Mouse (Mus musculus) heart, adult 2 months (tissue): ENCODE measurements at regions not wholly inside any gene's neighbourhood (a gene's known extent, or its start where the extent isn't known, plus 50 kb on each side); places are given as distances from the start of the nearest gene placed in this dataset.

ENCODE experiments used
- DNase-seq, 2 experiments: peaks; one replicate each; pipeline ENCODE4 v3.0.0; 2021
- H3K27ac ChIP-seq: fragments of 200-600 bp; 2 replicates; pipeline ENCODE4 v1.8.1; 2022
- H3K27me3 ChIP-seq: fragments of 200-500 bp; 2 replicates; pipeline ENCODE4 v1.6.1; 2012; ENCODE audit warnings: mild to moderate bottlenecking, low read length, inconsistent platforms, mixed read lengths; ENCODE audit not compliant: control insufficient read depth, insufficient read depth
- H3K36me3 ChIP-seq: fragments of 200-500 bp; 2 replicates; pipeline ENCODE4 v1.6.1; 2012; ENCODE audit warnings: low read length, inconsistent platforms; ENCODE audit not compliant: control insufficient read depth, insufficient read depth
- H3K4me1 ChIP-seq: fragments of 200-500 bp; 2 replicates; pipeline ENCODE4 v1.6.1; 2011; ENCODE audit warnings: low read length; ENCODE audit not compliant: control insufficient read depth, insufficient read depth
- H3K4me3 ChIP-seq: fragments of 200-600 bp; 2 replicates; pipeline ENCODE4 v1.8.1; 2022
- H3K79me2 ChIP-seq: fragments of 200-500 bp; replicated peaks from 2 replicates; pipeline ENCODE4 v1.6.1; 2012; ENCODE audit warnings: mild to moderate bottlenecking, inconsistent platforms, low read length, moderate library complexity, mixed read lengths; ENCODE audit not compliant: control insufficient read depth, insufficient read depth
- H3K9ac ChIP-seq: fragments of 200-500 bp; 2 replicates; pipeline ENCODE4 v1.6.1; 2012; ENCODE audit warnings: low read depth, mild to moderate bottlenecking, control low read depth, inconsistent platforms, low read length, mixed read lengths
- CTCF ChIP-seq: fragments of 200-600 bp; IDR thresholded peaks from 2 replicates; pipeline ENCODE4 v1.8.1; 2022; ENCODE audit warnings: antibody characterized with exemption, mild to moderate bottlenecking, moderate library complexity
- EP300 ChIP-seq: fragments of 200-500 bp; IDR thresholded peaks from 2 replicates; pipeline ENCODE4 v1.6.1; 2011; ENCODE audit warnings: low read depth, low read length, control low read depth; ENCODE audit not compliant: insufficient read depth
- POLR2A ChIP-seq: fragments of 200-500 bp; IDR thresholded peaks from 2 replicates; pipeline ENCODE4 v1.6.1; 2011; ENCODE audit warnings: mild to moderate bottlenecking, low read depth, low read length, control low read depth; ENCODE audit not compliant: insufficient read depth
- WGBS: fragments of 180-500 bp; shearing (Covaris S2); methylation state at CpG from one replicate; pipeline ENCODE4 v1.1.7; 2018; 5-methylcytosine and 5-hydroxymethylcytosine counted together
- intact Hi-C: fragments of 180-260 bp; cut with DNase I; formaldehyde crosslinking; loops from one replicate; pipeline ENCODE4 v1.15.1; 2025
- microRNA-seq, 2 experiments: library from miRNA; unstranded; fragments of <30 nt; microRNA quantifications; one replicate each; pipeline ENCODE4 v1.2.0; 2021

DNA sequence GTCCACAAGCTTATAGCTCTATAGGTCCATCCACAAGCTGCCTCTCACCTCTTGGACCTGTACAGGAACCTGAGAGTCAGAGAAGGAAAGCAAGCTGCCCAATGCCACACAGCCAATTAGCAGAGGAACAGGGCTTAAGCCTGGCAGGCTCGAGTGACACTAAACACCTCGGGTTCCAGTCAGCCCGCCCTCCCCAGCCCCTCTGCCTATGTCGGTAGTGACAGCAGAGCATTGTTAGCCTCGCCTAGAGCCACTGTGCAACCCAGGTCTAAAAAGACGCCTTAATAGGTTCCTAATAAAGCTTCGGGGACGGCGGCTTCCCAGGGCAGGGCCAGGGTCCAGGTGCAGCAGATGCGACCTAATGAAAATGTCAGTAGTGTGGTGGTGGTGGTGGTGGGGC is 66.3 kb downstream of the Cstad start:
- DNase-seq = no peak
- Histone ChIP-seq H3K4me3 (no peak overlapping the region), H3K79me2 (no peaks in the 10 kb centered on the region), H3K27ac (no peak overlapping the region), H3K4me1 (peaks cover 21% of the 10 kb centered on the region), H3K36me3 (no peaks in the 10 kb centered on the region), H3K27me3 (no peaks in the 10 kb centered on the region), H3K9ac (no peak overlapping the region)
- WGBS = 87% methylated on average over 10 of the region's 10 CpGs
- TF ChIP-seq EP300 (no peak), POLR2A (no peak), CTCF (no peak)
- intact Hi-C loops = loop anchor here (2.0 kb wide), 1 partner anchor 18 kb away; no protein-coding TSS in a partner anchor

DNA sequence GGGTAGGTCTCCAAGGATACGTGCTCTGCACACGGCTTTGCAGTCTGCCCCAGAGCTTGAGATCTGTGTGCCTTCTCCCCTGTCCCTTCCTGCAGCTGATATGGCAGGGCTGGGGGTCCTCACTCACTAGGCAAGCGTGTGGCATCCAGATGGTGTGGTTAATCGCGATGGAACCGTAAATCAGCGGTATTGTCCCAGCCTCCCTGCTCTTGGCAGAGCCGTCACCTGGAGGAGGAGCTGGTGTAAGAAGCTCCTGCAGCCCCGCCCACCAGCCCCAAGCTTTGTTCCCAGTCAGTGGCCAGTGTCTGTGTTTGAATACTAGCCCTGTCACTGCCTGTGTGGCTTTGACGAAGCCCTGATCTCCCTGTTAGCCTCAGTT is 65.8 kb downstream of the Cstad start:
- H3K4me3 ChIP-seq = no peak overlapping the region
- H3K36me3 ChIP-seq = no peaks in the 10 kb centered on the region
- H3K9ac ChIP-seq = no peak overlapping the region
- no peak for TF ChIP-seq CTCF
- TF ChIP-seq EP300 = no peak
- TF ChIP-seq POLR2A = no peak
- 55% methylated on average over 10 of the region's 10 CpGs for whole genome bisulfite sequencing
- H3K27ac ChIP-seq = no peak overlapping the region
- H3K79me2 ChIP-seq = no peaks in the 10 kb centered on the region
- peaks cover 21% of the 10 kb centered on the region for H3K4me1 ChIP-seq
- DNase-seq = no peak
- H3K27me3 ChIP-seq = no peaks in the 10 kb centered on the region
- intact Hi-C loops = loop anchor here (2.0 kb wide), 1 partner anchor 18 kb away; no protein-coding TSS in a partner anchor

DNA sequence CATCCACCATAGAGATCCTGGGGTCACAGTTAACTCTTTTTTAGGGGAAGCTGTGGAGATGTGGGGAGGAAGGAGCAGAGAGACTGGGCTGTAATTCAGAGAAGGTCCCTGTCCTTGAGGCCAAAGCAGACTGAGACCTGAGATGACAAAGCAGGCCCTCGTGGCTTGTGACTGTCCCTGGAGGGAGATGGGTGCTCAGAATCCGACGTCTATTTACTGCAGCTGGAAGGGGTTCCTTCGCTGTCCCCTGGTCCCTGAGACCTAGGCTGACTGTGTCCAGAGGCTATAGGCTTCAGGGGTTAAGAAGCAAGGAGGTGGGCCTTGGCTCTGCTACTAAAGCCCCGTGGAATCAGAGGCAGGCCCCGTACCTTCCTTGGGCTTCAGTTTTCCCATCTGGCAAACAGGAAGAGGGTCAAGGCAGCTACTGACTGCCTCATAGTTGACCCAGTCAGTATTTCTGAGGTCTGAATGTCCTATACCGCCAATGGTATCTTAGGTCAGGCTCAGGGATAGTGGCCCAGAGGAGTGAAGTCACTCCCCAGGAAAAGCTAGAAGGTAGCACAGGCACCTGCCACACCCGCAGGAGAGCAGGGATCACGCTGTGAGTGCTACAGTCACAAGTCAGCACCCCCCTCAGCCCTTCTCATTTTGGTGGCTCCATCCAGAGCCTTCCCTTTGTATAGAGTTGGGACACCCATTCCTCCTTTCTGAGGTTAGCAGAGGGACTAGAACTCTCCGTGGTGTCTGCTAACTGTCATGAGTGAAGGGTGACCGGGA is 65.2 kb downstream of the Cstad start:
- H3K9ac ChIP-seq = no peak overlapping the region

DNA sequence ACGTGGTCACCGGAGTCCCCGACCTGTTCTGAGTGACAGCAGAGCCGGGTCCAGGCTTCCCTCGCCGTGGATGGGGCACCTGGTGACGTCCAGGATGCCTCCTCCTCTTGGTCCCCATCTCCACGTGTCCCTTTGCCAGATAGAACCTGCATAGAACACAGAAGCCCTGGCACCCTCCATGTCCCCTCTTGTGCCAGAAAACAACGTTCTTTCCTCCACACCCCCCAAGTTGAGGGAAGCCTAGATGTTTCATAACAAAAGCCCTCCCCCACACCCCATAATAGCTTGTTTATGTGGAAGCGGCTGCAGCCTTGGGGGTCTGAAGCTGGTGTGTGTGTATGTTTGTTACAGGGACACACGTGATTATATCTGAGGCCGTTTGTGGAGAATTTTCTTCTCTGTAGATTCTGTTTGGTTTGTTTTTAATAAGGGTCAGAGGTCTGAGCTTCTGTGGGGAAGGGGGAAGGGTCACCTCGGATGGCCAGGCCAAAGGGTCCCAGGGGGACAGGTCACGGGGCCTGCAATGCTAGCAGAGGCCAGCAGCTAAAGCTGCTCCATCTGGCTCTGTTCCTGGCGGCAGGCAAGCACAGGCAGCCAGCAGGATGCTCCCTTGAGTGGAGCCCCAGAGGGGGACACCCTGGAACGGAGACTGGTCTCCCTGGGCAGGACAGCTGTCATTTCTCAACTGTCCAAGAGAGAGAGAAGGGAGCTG is 64.2 kb downstream of the Cstad start:
- no peaks in the 10 kb centered on the region for H3K36me3 ChIP-seq
- DNase-seq = peak; percentile 86 to 91
- H3K4me1 ChIP-seq = peaks cover 21% of the 10 kb centered on the region
- H3K9ac ChIP-seq = peak overlapping the region; percentile 80
- no peaks in the 10 kb centered on the region for H3K27me3 ChIP-seq
- no peaks in the 10 kb centered on the region for H3K79me2 ChIP-seq
- H3K27ac ChIP-seq = peak overlapping the region; percentile 100
- WGBS = 3% methylated on average over 16 of the region's 16 CpGs
- TF ChIP-seq EP300 (0 out of 2 replicates have a peak, but pooled peaks have one; percentile 11), CTCF (peak; percentile 57), POLR2A (0 out of 2 replicates have a peak, but pooled peaks have one; percentile 10)
- H3K4me3 ChIP-seq = peak overlapping the region; percentile 65
- intact Hi-C loops = loop anchor here (2.0 to 5.0 kb wide), 2 partner anchors 53 to 58 kb away; no protein-coding TSS in a partner anchor

More for the DNA sequence above, 65.2 kb downstream of the Cstad start:
- no peaks in the 10 kb centered on the region for H3K27me3 ChIP-seq
- H3K4me1 ChIP-seq = peaks cover 21% of the 10 kb centered on the region
- TF ChIP-seq EP300 = no peak
- TF ChIP-seq CTCF = no peak
- TF ChIP-seq POLR2A = no peak
- intact Hi-C loops = loop anchor here (2.0 to 5.0 kb wide), 3 partner anchors 19 to 59 kb away; no protein-coding TSS in a partner anchor
- no peak for DNase-seq
- no peaks in the 10 kb centered on the region for H3K79me2 ChIP-seq
- no peak overlapping the region for H3K4me3 ChIP-seq
- H3K27ac ChIP-seq = peak overlapping the region; percentile 100
- H3K36me3 ChIP-seq = no peaks in the 10 kb centered on the region
- 49% methylated on average over 11 of the region's 11 CpGs for WGBS

Small RNA genes in the stretch of these regions (microRNA-seq; reads per million reads assigned to microRNA genes)
- 0 to 0.56 reads per million in 2 experiments for gene Mir3089
